Mouse (Mus musculus) yolk sac, embryonic 10.5 days (tissue): Measurements from ENCODE around the gene Lhfpl3.

Experiments
- DNase-seq: peaks from one replicate; pipeline ENCODE4 v3.0.0-alpha.2; 2017; ENCODE audit warnings: low spot score

Gene Lhfpl3

GRCm38 (mm10) chr5:23284884-23285283 lies 539.0 kb downstream of the Lhfpl3 start:
- peak; percentile 7 for DNase-seq

GRCm38 (mm10) chr5:23289149-23289548 lies 543.3 kb downstream of the Lhfpl3 start:
- no peak for DNase-seq
